Mouse (Mus musculus) heart, embryonic 10.5 days (tissue): Measurements from ENCODE around the gene Pde4d. TPM values are rescaled to one million over a fixed set of nuclear protein-coding genes. Genes with fewer than 3 reads are reported as not detected.

ENCODE experiments used
- DNase-seq: peaks from one replicate; pipeline ENCODE4 v3.0.0-alpha.2; 2017; ENCODE audit warnings: low spot score
- H3K27ac ChIP-seq: fragments of 300-500 bp; sonication (generic); 2 replicates; pipeline ENCODE4 v1.5.1; 2016; ENCODE audit warnings: mild to moderate bottlenecking
- H3K27me3 ChIP-seq: fragments of 300-500 bp; sonication (generic); 2 replicates; pipeline ENCODE4 v1.6.1; 2016; ENCODE audit warnings: mild to moderate bottlenecking; ENCODE audit not compliant: poor library complexity, insufficient read depth, severe bottlenecking
- H3K36me3 ChIP-seq: fragments of 300-500 bp; sonication (generic); 2 replicates; pipeline ENCODE4 v1.6.1; 2016; ENCODE audit warnings: mild to moderate bottlenecking, moderate library complexity
- H3K4me1 ChIP-seq: fragments of 300-500 bp; sonication (generic); 2 replicates; pipeline ENCODE4 v1.6.1; 2016; ENCODE audit warnings: mild to moderate bottlenecking
- H3K4me3 ChIP-seq: fragments of 300-500 bp; sonication (generic); 2 replicates; pipeline ENCODE4 v1.5.1; 2016; ENCODE audit warnings: mild to moderate bottlenecking, moderate library complexity
- H3K9me3 ChIP-seq: fragments of 300-500 bp; sonication (generic); 2 replicates; pipeline ENCODE4 v1.6.1; 2016; ENCODE audit warnings: mild to moderate bottlenecking, moderate library complexity
- WGBS: fragments of 180-500 bp; shearing (Covaris S2); methylation state at CpG from one replicate; pipeline ENCODE4 v1.1.7; 2016; 5-methylcytosine and 5-hydroxymethylcytosine counted together
- polyA plus RNA-seq: library from polyadenylated mRNA; unstranded; fragments of >200 nt; fragmentation: Nextera tagmentation; extraction: Ambion mirVana; gene quantifications from 2 replicates; pipeline ENCODE4 v1.2.1, GENCODE M21; 2016

Pde4d gene
- polyA plus RNA-seq, 1 experiment from 2014 or later: 24.9 TPM

DNA sequence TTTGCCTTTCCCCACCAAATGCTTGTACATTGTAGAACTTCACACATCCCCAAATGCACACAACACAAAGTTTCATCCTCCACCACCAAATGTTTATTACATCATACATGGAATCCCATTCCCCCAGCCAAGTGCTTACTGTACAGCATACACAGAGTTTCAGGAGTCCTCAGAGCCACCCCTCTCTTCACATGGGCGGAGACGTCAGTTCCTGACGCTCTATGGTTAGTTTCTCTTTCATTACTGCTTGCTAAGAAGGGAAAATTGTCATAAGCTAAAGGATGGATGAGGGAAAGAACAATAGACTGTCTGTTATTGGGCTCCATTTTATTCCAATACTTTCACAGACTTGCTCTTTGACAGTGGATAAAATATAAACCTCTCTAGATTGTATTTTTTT is 174.2 kb downstream of the Pde4d start:
- WGBS: 68% methylated on average over 3 of the region's 3 CpGs
- Histone ChIP-seq H3K9me3 (no peaks in the 10 kb centered on the region), H3K27ac (no peak overlapping the region), H3K4me3 (no peak overlapping the region), H3K4me1 (no peaks in the 10 kb centered on the region), H3K36me3 (no peaks in the 10 kb centered on the region), H3K27me3 (no peaks in the 10 kb centered on the region)
- no peak for DNase-seq

- Histone ChIP-seq H3K4me3 (no peak overlapping the region), H3K27me3 (no peaks in the 10 kb centered on the region), H3K4me1 (no peaks in the 10 kb centered on the region), H3K36me3 (no peaks in the 10 kb centered on the region), H3K27ac (no peak overlapping the region), H3K9me3 (no peaks in the 10 kb centered on the region)
- no peak for DNase-seq
- 69% methylated on average over 3 of the region's 3 CpGs for WGBS
Observed at GRCm38 (mm10) chr13:108626166-108626565, 176.4 kb downstream of the Pde4d start.

GRCm38 (mm10) chr13:108628501-108628900 is 178.8 kb downstream of the Pde4d start:
- H3K4me3 ChIP-seq: no peak overlapping the region
- H3K4me1 ChIP-seq: no peaks in the 10 kb centered on the region
- DNase-seq: no peak
- H3K27ac ChIP-seq: no peak overlapping the region
- H3K27me3 ChIP-seq: no peaks in the 10 kb centered on the region
- H3K9me3 ChIP-seq: no peaks in the 10 kb centered on the region
- no peaks in the 10 kb centered on the region for H3K36me3 ChIP-seq
- WGBS: 92% methylated on average over 2 of the region's 2 CpGs

DNA sequence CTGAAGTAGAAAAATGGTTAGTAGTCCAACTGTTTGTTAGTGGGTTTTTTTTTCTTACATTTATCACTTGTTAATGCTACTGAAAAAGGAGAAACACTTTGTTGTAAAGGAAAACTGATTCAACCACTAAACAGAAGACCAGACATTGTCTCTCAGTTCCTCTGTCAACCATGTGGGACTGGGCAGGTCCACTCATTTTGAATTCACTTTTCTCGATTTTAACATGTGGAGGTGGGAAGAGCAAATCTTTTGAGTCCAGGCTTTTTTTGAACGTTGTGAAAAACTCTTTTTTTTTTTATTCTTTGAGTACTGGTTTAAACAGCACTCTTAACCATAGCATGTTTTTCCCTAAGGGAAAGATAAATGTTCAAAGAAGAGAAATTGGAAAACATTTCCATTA is 180.8 kb downstream of the Pde4d start:
- no peaks in the 10 kb centered on the region for H3K27me3 ChIP-seq
- 66% methylated on average over 2 of the region's 2 CpGs for WGBS
- H3K9me3 ChIP-seq: no peaks in the 10 kb centered on the region
- no peaks in the 10 kb centered on the region for H3K4me1 ChIP-seq
- H3K27ac ChIP-seq: no peak overlapping the region
- H3K4me3 ChIP-seq: no peak overlapping the region
- H3K36me3 ChIP-seq: no peaks in the 10 kb centered on the region
- DNase-seq: no peak

DNA sequence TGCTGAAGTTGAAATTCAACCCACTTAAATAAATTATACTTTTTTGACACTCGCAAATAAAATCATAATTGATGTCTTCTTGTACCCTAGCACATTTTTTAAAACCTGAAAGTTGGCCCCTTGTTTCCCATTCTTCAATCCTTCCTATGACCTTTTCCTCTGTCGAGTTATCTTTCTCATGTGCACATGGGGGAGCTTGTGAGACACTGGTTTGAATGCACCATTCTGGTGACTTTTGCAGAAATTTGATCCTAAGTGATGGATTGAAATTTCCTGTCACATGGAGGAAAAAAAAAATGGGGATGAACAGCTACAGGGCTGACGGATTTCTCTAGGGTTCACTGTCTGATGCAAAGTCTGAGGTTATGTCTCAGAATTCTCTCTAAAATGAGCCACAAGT is 181.5 kb downstream of the Pde4d start:
- no peaks in the 10 kb centered on the region for H3K36me3 ChIP-seq
- H3K27me3 ChIP-seq: no peaks in the 10 kb centered on the region
- H3K9me3 ChIP-seq: no peaks in the 10 kb centered on the region
- H3K27ac ChIP-seq: no peak overlapping the region
- WGBS: 69% methylated on average over 3 of the region's 3 CpGs
- H3K4me1 ChIP-seq: no peaks in the 10 kb centered on the region
- H3K4me3 ChIP-seq: no peak overlapping the region
- DNase-seq: no peak

GRCm38 (mm10) chr13:108636526-108636925 is 186.8 kb downstream of the Pde4d start:
- Histone ChIP-seq H3K27ac (no peak overlapping the region), H3K36me3 (no peaks in the 10 kb centered on the region), H3K27me3 (no peaks in the 10 kb centered on the region), H3K4me1 (no peaks in the 10 kb centered on the region), H3K9me3 (no peaks in the 10 kb centered on the region), H3K4me3 (no peak overlapping the region)
- DNase-seq: no peak
- 73% methylated on average over 1 of the region's 1 CpGs for WGBS

GRCm38 (mm10) chr13:108642259-108642658 is 192.5 kb downstream of the Pde4d start:
- WGBS: 73% methylated on average over 5 of the region's 5 CpGs
- Histone ChIP-seq H3K4me1 (no peaks in the 10 kb centered on the region), H3K27me3 (no peaks in the 10 kb centered on the region), H3K27ac (no peak overlapping the region), H3K36me3 (no peaks in the 10 kb centered on the region), H3K9me3 (no peaks in the 10 kb centered on the region), H3K4me3 (no peak overlapping the region)
- DNase-seq: no peak

DNA sequence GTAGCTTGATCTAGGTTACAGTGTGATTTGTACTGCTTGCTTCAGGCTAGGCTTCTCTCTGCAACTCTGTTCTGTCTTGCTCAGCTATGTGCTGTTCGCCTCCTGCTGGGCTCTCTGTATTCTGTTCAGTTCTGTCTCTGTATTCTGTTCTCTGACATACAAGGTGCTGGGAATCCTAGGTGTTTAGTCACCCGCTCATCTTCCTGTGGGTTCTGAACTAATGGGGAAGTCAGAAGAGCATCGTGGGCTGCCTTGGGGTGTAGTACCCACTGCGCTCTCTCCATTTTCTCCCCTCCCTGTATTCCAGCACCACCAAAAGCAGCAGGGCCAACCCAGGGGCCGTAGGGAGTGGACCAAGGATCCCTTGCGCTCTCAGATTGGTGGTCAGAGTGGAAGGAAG is 197.1 kb downstream of the Pde4d start:
- Histone ChIP-seq H3K9me3 (no peaks in the 10 kb centered on the region), H3K36me3 (no peaks in the 10 kb centered on the region), H3K4me1 (no peaks in the 10 kb centered on the region), H3K27ac (no peak overlapping the region), H3K27me3 (peaks cover 9% of the 10 kb centered on the region; the same call in 1 of the 2 replicates), H3K4me3 (no peak overlapping the region)
- 61% methylated on average over 6 of the region's 6 CpGs for WGBS
- DNase-seq: no peak

DNA sequence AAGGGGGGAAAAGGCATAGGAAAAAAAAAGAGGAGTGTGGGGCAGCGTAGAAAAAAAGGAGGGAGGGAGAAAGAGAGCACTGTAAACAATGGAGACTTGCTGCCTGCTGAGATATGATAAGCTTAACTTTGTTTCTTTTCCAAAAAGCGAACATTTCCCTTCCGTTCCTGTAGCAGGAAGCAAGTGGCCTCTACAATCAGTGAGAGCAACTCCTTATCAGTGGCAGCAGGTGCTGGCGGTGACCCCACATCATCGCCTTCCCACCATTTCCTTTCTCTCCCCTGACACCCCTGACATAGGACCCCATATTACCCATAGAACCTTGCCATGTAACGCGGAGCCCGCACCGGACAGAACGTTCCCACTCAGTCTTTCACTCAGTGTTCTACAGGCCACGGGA is 197.5 kb downstream of the Pde4d start:
- Histone ChIP-seq H3K9me3 (no peaks in the 10 kb centered on the region), H3K4me3 (no peak overlapping the region), H3K36me3 (no peaks in the 10 kb centered on the region), H3K27me3 (peaks cover 13% of the 10 kb centered on the region; the same call in 1 of the 2 replicates), H3K4me1 (no peaks in the 10 kb centered on the region), H3K27ac (no peak overlapping the region)
- no peak for DNase-seq
- WGBS: 55% methylated on average over 11 of the region's 11 CpGs

DNA sequence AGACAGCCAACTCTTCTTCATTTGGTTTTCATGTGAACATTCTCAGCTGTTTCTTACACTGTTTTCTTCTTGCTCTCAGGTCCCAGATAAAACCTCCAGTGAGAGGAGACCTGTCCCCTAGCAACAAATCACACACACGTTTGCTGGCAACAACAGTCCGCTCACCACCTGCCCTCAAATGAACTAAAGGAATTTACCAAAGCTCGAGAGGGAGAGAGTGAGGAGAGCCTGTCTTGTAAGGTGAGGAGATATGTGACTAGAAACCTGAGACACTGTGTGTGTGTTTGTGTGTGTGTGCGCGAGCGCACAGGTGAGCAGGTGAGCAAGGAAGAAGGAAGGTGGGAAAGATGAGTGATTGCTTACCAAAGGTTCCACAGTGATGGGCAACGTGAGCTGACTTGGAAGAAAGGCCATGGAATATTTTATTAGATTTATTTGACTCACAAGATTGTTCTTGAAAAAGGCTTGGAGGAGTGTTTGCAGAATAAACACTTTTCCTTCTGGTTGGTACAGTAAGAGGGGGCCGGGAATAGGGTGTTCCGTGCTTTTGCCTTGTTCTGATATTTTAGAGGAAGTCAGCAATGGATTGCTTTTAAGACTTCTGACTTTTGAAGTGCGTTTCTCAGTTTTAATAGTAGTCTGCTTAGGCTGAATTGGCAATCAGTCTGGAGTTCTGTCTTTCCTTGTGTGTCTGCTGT is 204.4 kb downstream of the Pde4d start:
- Histone ChIP-seq H3K36me3 (no peaks in the 10 kb centered on the region), H3K4me3 (no peak overlapping the region)
- 73% methylated on average over 10 of the region's 10 CpGs for WGBS

DNA sequence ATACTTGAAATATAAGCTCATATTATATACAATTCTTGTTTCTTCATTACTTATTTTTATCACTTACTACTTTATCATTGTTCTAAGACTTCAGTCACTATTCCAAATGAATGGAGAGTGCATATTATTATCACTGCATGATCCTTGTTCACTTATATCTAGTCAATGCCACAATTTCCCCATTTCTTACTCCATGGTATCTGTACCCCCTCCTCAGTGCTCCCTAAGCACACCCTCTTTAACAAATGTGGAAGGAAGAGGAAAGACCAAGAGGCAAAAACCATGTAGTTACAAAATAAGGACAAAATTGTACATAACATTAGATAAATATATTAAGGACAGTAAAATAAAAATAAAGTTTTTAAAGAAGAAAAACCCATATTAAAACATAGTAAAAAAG is 216.8 kb downstream of the Pde4d start:
- no peaks in the 10 kb centered on the region for H3K4me1 ChIP-seq
- DNase-seq: no peak
- H3K27me3 ChIP-seq: no peaks in the 10 kb centered on the region

More for the DNA sequence above, 204.4 kb downstream of the Pde4d start:
- H3K4me1 ChIP-seq: no peaks in the 10 kb centered on the region
- H3K27me3 ChIP-seq: peaks cover 13% of the 10 kb centered on the region; the same call in 1 of the 2 replicates
- H3K9me3 ChIP-seq: no peaks in the 10 kb centered on the region
- no peak overlapping the region for H3K27ac ChIP-seq
- no peak for DNase-seq

DNA sequence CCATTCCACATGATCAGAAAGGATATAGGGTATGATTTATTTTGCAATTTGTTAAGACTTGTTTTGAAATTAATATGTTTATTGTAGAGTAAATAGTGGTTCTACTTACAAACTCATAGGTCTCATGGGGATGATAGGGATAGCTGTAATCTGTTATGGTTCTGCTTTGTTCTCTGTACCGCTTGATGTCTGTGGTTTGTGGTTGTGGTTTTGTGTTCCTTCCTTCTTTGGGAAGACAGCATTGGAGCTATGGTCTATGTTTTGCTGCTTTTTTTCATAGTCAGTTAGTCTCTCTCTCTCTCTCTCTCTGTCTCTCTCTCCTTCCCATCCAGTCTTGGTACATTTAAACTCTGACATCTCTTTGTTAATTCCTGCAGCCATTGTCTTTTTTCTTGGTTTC is 217.3 kb downstream of the Pde4d start:
- Histone ChIP-seq H3K4me3 (no peak overlapping the region), H3K27me3 (no peaks in the 10 kb centered on the region), H3K27ac (no peak overlapping the region), H3K36me3 (no peaks in the 10 kb centered on the region), H3K4me1 (no peaks in the 10 kb centered on the region), H3K9me3 (no peaks in the 10 kb centered on the region)
- WGBS: 71% methylated on average over 1 of the region's 1 CpGs
- no peak for DNase-seq

More for the DNA sequence above, 216.8 kb downstream of the Pde4d start:
- Histone ChIP-seq H3K4me3 (no peak overlapping the region), H3K27ac (no peak overlapping the region), H3K9me3 (no peaks in the 10 kb centered on the region), H3K36me3 (no peaks in the 10 kb centered on the region)

DNA sequence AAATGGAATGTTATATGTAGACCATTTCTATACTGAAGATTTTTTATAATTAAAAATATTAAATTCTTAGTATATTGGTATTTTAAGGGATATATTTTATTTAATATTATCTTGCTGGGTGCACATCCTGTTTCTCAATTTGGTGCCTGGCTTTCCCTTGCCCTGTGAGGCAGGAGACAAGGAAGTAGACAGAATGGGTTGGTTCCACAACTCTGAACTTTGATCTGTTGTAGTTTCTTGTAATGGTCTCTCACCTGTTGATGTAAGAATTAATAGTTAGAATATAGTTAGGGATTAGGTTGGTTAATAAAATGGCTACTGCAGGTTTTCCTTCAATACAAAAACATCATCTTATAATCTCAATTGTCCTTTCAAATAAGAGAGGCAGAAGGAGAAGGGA is 227.3 kb downstream of the Pde4d start:
- H3K9me3 ChIP-seq: no peaks in the 10 kb centered on the region
- H3K4me1 ChIP-seq: no peaks in the 10 kb centered on the region
- no peak overlapping the region for H3K4me3 ChIP-seq
- no peaks in the 10 kb centered on the region for H3K36me3 ChIP-seq
- DNase-seq: no peak
- no peak overlapping the region for H3K27ac ChIP-seq
- H3K27me3 ChIP-seq: no peaks in the 10 kb centered on the region

DNA sequence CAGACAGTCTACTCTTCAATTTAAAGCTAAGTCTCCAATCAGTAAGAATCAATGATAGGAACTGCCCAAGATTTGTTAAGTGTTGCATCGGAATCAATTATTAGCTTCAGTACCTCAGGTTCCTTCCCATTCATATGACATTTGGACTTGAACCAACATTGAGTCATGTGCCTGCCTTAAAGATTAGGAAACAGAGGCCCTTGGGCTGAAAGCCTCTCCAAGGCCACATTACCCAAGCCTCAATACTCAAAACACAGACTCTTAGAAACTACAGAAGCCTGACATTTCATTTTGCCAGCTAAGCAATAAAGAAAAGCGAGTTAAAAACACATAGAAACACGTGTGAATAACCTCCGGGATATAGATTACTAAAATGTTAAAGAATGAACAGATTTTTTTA is 233.3 kb downstream of the Pde4d start:
- 87% methylated on average over 4 of the region's 4 CpGs for WGBS
- no peak for DNase-seq

More for the DNA sequence above, 233.3 kb downstream of the Pde4d start:
- Histone ChIP-seq H3K4me3 (no peak overlapping the region), H3K27ac (no peak overlapping the region), H3K4me1 (no peaks in the 10 kb centered on the region), H3K36me3 (no peaks in the 10 kb centered on the region), H3K9me3 (no peaks in the 10 kb centered on the region), H3K27me3 (no peaks in the 10 kb centered on the region)
